Mouse (Mus musculus) heart, postnatal 0 days (tissue): ENCODE results near the gene Ptprj. TPM values are rescaled to one million over a fixed set of nuclear protein-coding genes. Genes with fewer than 3 reads are reported as not detected.

Experiments
- ATAC-seq: fragments of 200-750 bp; cut with Nextera tagmentation; 2 replicates; pipeline ENCODE4 v1.8.0; 2017; ENCODE audit warnings: low read depth, moderate number of reproducible peaks, moderate library complexity; ENCODE audit not compliant: insufficient read depth
- DNase-seq: peaks from one replicate; pipeline ENCODE4 v3.0.0-alpha.2; 2016; ENCODE audit warnings: low spot score
- H3K27ac ChIP-seq: fragments of 300-500 bp; sonication (generic); 2 replicates; pipeline ENCODE4 v1.5.1; 2014; ENCODE audit warnings: low read depth, mild to moderate bottlenecking
- H3K27me3 ChIP-seq: fragments of 300-500 bp; sonication (generic); 2 replicates; pipeline ENCODE4 v1.6.1; 2014; ENCODE audit warnings: low read length, mixed read lengths; ENCODE audit not compliant: control insufficient read depth, insufficient read depth
- H3K36me3 ChIP-seq: fragments of 300-500 bp; sonication (generic); replicated peaks from 2 replicates; pipeline ENCODE4 v1.6.1; 2014; ENCODE audit warnings: low read length, mixed read lengths; ENCODE audit not compliant: control insufficient read depth, insufficient read depth
- H3K4me1 ChIP-seq: fragments of 300-500 bp; sonication (generic); 2 replicates; pipeline ENCODE4 v1.6.1; 2014; ENCODE audit warnings: antibody characterized with exemption; ENCODE audit not compliant: control insufficient read depth, insufficient read depth
- H3K4me2 ChIP-seq: fragments of 300-500 bp; sonication (generic); 2 replicates; pipeline ENCODE4 v1.6.1; 2014; ENCODE audit warnings: low read depth, mild to moderate bottlenecking, low read length, moderate library complexity
- H3K4me3 ChIP-seq: fragments of 300-500 bp; sonication (generic); 2 replicates; pipeline ENCODE4 v1.5.1; 2014; ENCODE audit warnings: low read depth, low read length
- H3K9ac ChIP-seq: fragments of 300-500 bp; sonication (generic); replicated peaks from 2 replicates; pipeline ENCODE4 v1.6.1; 2014; ENCODE audit warnings: low read depth, low read length, mixed read lengths
- H3K9me3 ChIP-seq: fragments of 300-500 bp; sonication (generic); replicated peaks from 2 replicates; pipeline ENCODE4 v1.6.1; 2016; ENCODE audit warnings: low read length; ENCODE audit not compliant: control insufficient read depth
- CTCF ChIP-seq: IDR thresholded peaks from 2 replicates; pipeline ENCODE4 v1.5.1; 2016; ENCODE audit warnings: antibody characterized with exemption, control low read depth, low read depth
- EP300 ChIP-seq: IDR thresholded peaks from 2 replicates; pipeline ENCODE4 v1.6.1; 2016; ENCODE audit warnings: antibody characterized with exemption, low read depth
- WGBS: fragments of 180-500 bp; shearing (Covaris S2); extraction: QIAGEN DNeasy Blood & Tissue Kit; methylation state at CpG from one replicate; pipeline ENCODE4 v1.1.7; 2014; 5-methylcytosine and 5-hydroxymethylcytosine counted together
- polyA plus RNA-seq: library from polyadenylated mRNA; unstranded; fragments of >200 nt; fragmentation: Nextera tagmentation; extraction: Ambion mirVana; gene quantifications from 2 replicates; pipeline ENCODE4 v1.2.1, GENCODE M21; 2015
- total RNA-seq: library from RNA; depleted of rRNA; stranded (reverse); fragments of >200 nt; gene quantifications from 2 replicates; pipeline ENCODE4 v1.2.3, GENCODE M21; 2014; ENCODE audit warnings: low replicate concordance

Ptprj gene
- total and polyA plus RNA-seq, 2 experiments from 2014 or later: 0.56 to 6.8 TPM

GRCm38 (mm10) chr2:90501708-90502107 lies 78.7 kb downstream of the Ptprj start:
- WGBS: 58% methylated on average over 3 of the region's 3 CpGs
- no peaks in the 10 kb centered on the region for H3K9me3 ChIP-seq
- no peak overlapping the region for H3K4me3 ChIP-seq
- H3K4me2 ChIP-seq: no peak overlapping the region
- no peak for TF ChIP-seq EP300
- no peak for TF ChIP-seq CTCF
- no peak for ATAC-seq
- no peaks in the 10 kb centered on the region for H3K27me3 ChIP-seq
- no peaks in the 10 kb centered on the region for H3K36me3 ChIP-seq
- H3K4me1 ChIP-seq: peaks cover 23% of the 10 kb centered on the region
- DNase-seq: no peak
- no peak overlapping the region for H3K27ac ChIP-seq
- H3K9ac ChIP-seq: no peak overlapping the region

GRCm38 (mm10) chr2:90500892-90501291 lies 79.6 kb downstream of the Ptprj start:
- DNase-seq (no peak), ATAC-seq (no peak)
- no peak overlapping the region for H3K9ac ChIP-seq
- no peak for TF ChIP-seq EP300
- no peak for TF ChIP-seq CTCF
- H3K4me2 ChIP-seq: no peak overlapping the region
- no peak overlapping the region for H3K27ac ChIP-seq
- no peaks in the 10 kb centered on the region for H3K9me3 ChIP-seq
- H3K36me3 ChIP-seq: no peaks in the 10 kb centered on the region
- H3K4me3 ChIP-seq: no peak overlapping the region
- H3K27me3 ChIP-seq: no peaks in the 10 kb centered on the region
- H3K4me1 ChIP-seq: peaks cover 23% of the 10 kb centered on the region

- Histone ChIP-seq H3K4me3 (no peak overlapping the region), H3K4me1 (peaks cover 7% of the 10 kb centered on the region; the same call in 1 of the 2 replicates), H3K27me3 (no peaks in the 10 kb centered on the region), H3K27ac (no peak overlapping the region), H3K9ac (no peak overlapping the region), H3K4me2 (no peak overlapping the region), H3K36me3 (no peaks in the 10 kb centered on the region), H3K9me3 (no peaks in the 10 kb centered on the region)
- TF ChIP-seq CTCF: no peak
- no peak for TF ChIP-seq EP300
- ATAC-seq (no peak), DNase-seq (no peak)
- WGBS: 63% methylated on average over 1 of the region's 1 CpGs
These were observed 81.4 kb downstream of the Ptprj start for GRCm38 (mm10) chr2:90499002-90499401.

GRCm38 (mm10) chr2:90497551-90497950 lies 82.9 kb downstream of the Ptprj start:
- no peaks in the 10 kb centered on the region for H3K36me3 ChIP-seq
- no peak for DNase-seq
- 52% methylated on average over 3 of the region's 3 CpGs for WGBS
- TF ChIP-seq CTCF (no peak), EP300 (no peak)
- H3K9ac ChIP-seq: no peak overlapping the region
- H3K4me1 ChIP-seq: 0 out of 2 replicates have a peak, but pooled peaks cover 6% of the 10 kb centered on the region
- no peak overlapping the region for H3K4me2 ChIP-seq
- no peak overlapping the region for H3K27ac ChIP-seq
- no peaks in the 10 kb centered on the region for H3K9me3 ChIP-seq
- H3K27me3 ChIP-seq: no peaks in the 10 kb centered on the region
- no peak overlapping the region for H3K4me3 ChIP-seq
- no peak for ATAC-seq

GRCm38 (mm10) chr2:90496680-90497074 lies 83.8 kb downstream of the Ptprj start:
- 0 out of 2 replicates have a peak, but pooled peaks cover 6% of the 10 kb centered on the region for H3K4me1 ChIP-seq
- DNase-seq (no peak), ATAC-seq (no peak)
- no peak overlapping the region for H3K4me2 ChIP-seq
- H3K4me3 ChIP-seq: no peak overlapping the region
- WGBS: 79% methylated on average over 5 of the region's 5 CpGs
- H3K9ac ChIP-seq: no peak overlapping the region
- H3K27ac ChIP-seq: no peak overlapping the region
- no peaks in the 10 kb centered on the region for H3K36me3 ChIP-seq
- TF ChIP-seq CTCF (no peak), EP300 (no peak)
- H3K9me3 ChIP-seq: no peaks in the 10 kb centered on the region
- no peaks in the 10 kb centered on the region for H3K27me3 ChIP-seq

- Histone ChIP-seq H3K4me2 (no peak overlapping the region), H3K9me3 (no peaks in the 10 kb centered on the region), H3K4me3 (no peak overlapping the region), H3K36me3 (no peaks in the 10 kb centered on the region), H3K4me1 (0 out of 2 replicates have a peak, but pooled peaks cover 6% of the 10 kb centered on the region), H3K27ac (no peak overlapping the region), H3K27me3 (no peaks in the 10 kb centered on the region), H3K9ac (no peak overlapping the region)
- WGBS: 65% methylated on average over 4 of the region's 4 CpGs
- TF ChIP-seq EP300: no peak
- no peak for TF ChIP-seq CTCF
- DNase-seq: no peak
- no peak for ATAC-seq
These were observed 84.3 kb downstream of the Ptprj start for GRCm38 (mm10) chr2:90496012-90496679.
